Mouse (Mus musculus) cerebellum, adult 11 months (tissue): ENCODE measurements at regions not wholly inside any gene's neighbourhood (a gene's known extent, or its start where the extent isn't known, plus 50 kb on each side); places are given as distances from the start of the nearest gene placed in this dataset.

ENCODE experiments used
- DNase-seq: peaks from one replicate; pipeline ENCODE4 v3.0.0; 2022

- DNase-seq: no peak
Observed at GRCm38 (mm10) chr9:30848249-30848648, 74.0 kb downstream of the Adamts15 start.

- DNase-seq: no peak
Observed at GRCm38 (mm10) chr9:30845609-30846290, 76.5 kb downstream of the Adamts15 start.

GRCm38 (mm10) chr9:30844079-30844563 is 78.1 kb downstream of the Adamts15 start:
- DNase-seq: no peak

GRCm38 (mm10) chr9:30834908-30835307 is 87.3 kb downstream of the Adamts15 start:
- no peak for DNase-seq

- DNase-seq: no peak
Observed at GRCm38 (mm10) chr9:30834565-30834905, 87.7 kb downstream of the Adamts15 start.

GRCm38 (mm10) chr9:30833836-30834564 is 88.3 kb downstream of the Adamts15 start:
- DNase-seq: no peak

GRCm38 (mm10) chr9:30829158-30829870 is 92.9 kb downstream of the Adamts15 start:
- no peak for DNase-seq

GRCm38 (mm10) chr9:30827780-30828179 is 94.5 kb downstream of the Adamts15 start:
- no peak for DNase-seq

- DNase-seq: no peak
Observed at GRCm38 (mm10) chr9:30824056-30824625, 98.1 kb downstream of the Adamts15 start.

GRCm38 (mm10) chr9:30820806-30821375 is 101.4 kb downstream of the Adamts15 start:
- no peak for DNase-seq

GRCm38 (mm10) chr9:30813246-30813645 is 109.0 kb downstream of the Adamts15 start:
- DNase-seq: no peak

- no peak for DNase-seq
Observed at GRCm38 (mm10) chr9:30810843-30811242, 111.4 kb downstream of the Adamts15 start.

GRCm38 (mm10) chr9:30810290-30810689 is 112.0 kb downstream of the Adamts15 start:
- DNase-seq: no peak

- no peak for DNase-seq
Observed at GRCm38 (mm10) chr9:30808863-30809491, 113.3 kb downstream of the Adamts15 start.

- no peak for DNase-seq
Observed at GRCm38 (mm10) chr9:30803755-30804532, 118.3 kb downstream of the Adamts15 start.

GRCm38 (mm10) chr9:30802826-30803225 is 119.4 kb downstream of the Adamts15 start:
- DNase-seq: no peak

GRCm38 (mm10) chr9:30794701-30795407 is 127.4 kb downstream of the Adamts15 start:
- no peak for DNase-seq

GRCm38 (mm10) chr9:30781221-30781620 is 141.0 kb downstream of the Adamts15 start:
- no peak for DNase-seq

GRCm38 (mm10) chr9:30777816-30778215 is 144.4 kb downstream of the Adamts15 start:
- no peak for DNase-seq

GRCm38 (mm10) chr9:30775161-30775560 is 147.1 kb downstream of the Adamts15 start:
- DNase-seq: no peak

GRCm38 (mm10) chr9:30772456-30772855 is 149.8 kb downstream of the Adamts15 start:
- DNase-seq: no peak
